Mouse (Mus musculus) CH12.LX (cell line): ENCODE measurements around the gene Camsap2. TPM values are rescaled to one million over a fixed set of nuclear protein-coding genes. Genes with fewer than 3 reads are reported as not detected.

ENCODE experiments used
- DNase-seq: peaks from one replicate; pipeline ENCODE4 v3.0.0-alpha.2; 2013; ENCODE audit errors: extremely low read depth
- H3K27ac ChIP-seq: 2 replicates; pipeline ENCODE4 v1.5.1; 2012; ENCODE audit warnings: low read depth, mild to moderate bottlenecking, control low read depth, moderate library complexity; ENCODE audit not compliant: insufficient read depth
- H3K27me3 ChIP-seq: replicated peaks from 2 replicates; pipeline ENCODE3; 2012; ENCODE audit warnings: inconsistent platforms
- H3K36me3 ChIP-seq, 2 experiments: replicated peaks in 1 of 2; 2 replicates each; pipeline versions ENCODE3 to v1.6.1; 2012; ENCODE audit warnings: inconsistent platforms in 1 of 2, low read length in 1 of 2, mild to moderate bottlenecking in 1 of 2, mixed read lengths in 1 of 2, moderate library complexity in 1 of 2; ENCODE audit not compliant: control insufficient read depth in 1 of 2, insufficient read depth in 1 of 2
- H3K4me1 ChIP-seq, 2 experiments: 2 replicates each; pipeline ENCODE4 v1.6.1; 2012; ENCODE audit warnings: inconsistent platforms in 1 of 2, moderate library complexity in 1 of 2; ENCODE audit not compliant: insufficient read depth in 2 of 2, control insufficient read depth in 1 of 2
- H3K4me2 ChIP-seq: 2 replicates; pipeline ENCODE4 v1.6.1; 2012; ENCODE audit warnings: low read depth, mild to moderate bottlenecking, control low read depth; ENCODE audit not compliant: poor library complexity, insufficient read depth, severe bottlenecking
- H3K4me3 ChIP-seq, 3 experiments: fragments of 150-350 bp in 1 of 3; sonication (generic) in 1 of 3; replicated peaks in 1 of 3; 2 replicates each; pipeline versions ENCODE3 to v1.5.1; 2011 to 2012; ENCODE audit warnings: low read depth in 2 of 3, low read length in 2 of 3, mild to moderate bottlenecking in 2 of 3, moderate library complexity in 2 of 3, control low read depth in 1 of 3, improper control_type of control experiment in 1 of 3, inconsistent platforms in 1 of 3, mixed read lengths in 1 of 3; ENCODE audit not compliant: poor library complexity in 1 of 3
- H3K79me2 ChIP-seq: replicated peaks from 2 replicates; pipeline ENCODE4 v1.6.1; 2012; ENCODE audit warnings: mild to moderate bottlenecking, moderate library complexity; ENCODE audit not compliant: control insufficient read depth, poor library complexity, insufficient read depth, severe bottlenecking; ENCODE audit errors: extremely low read depth
- H3K9ac ChIP-seq: 2 replicates; pipeline ENCODE4 v1.6.1; 2012; ENCODE audit warnings: low read depth, mild to moderate bottlenecking, control low read depth, moderate library complexity; ENCODE audit not compliant: insufficient read depth
- H3K9me3 ChIP-seq: replicated peaks from 2 replicates; pipeline ENCODE3; 2012; ENCODE audit warnings: low read length, inconsistent platforms, mixed read lengths
- CHD1 ChIP-seq: IDR thresholded peaks from 2 replicates; pipeline ENCODE4 v1.6.1; 2012; ENCODE audit warnings: low read depth, low read length, improper control_type of control experiment, inconsistent platforms
- IRF4 ChIP-seq: IDR thresholded peaks from 2 replicates; pipeline ENCODE4 v1.6.1; 2014; ENCODE audit warnings: low read depth, mild to moderate bottlenecking, inconsistent platforms, low read length, improper control_type of control experiment
- JUND ChIP-seq: conservative IDR thresholded peaks from 2 replicates; pipeline ENCODE4 v1.6.1; 2011; ENCODE audit warnings: low read depth, low read length, improper control_type of control experiment
- MAFK ChIP-seq: IDR thresholded peaks from 2 replicates; pipeline ENCODE4 v1.6.1; 2011; ENCODE audit warnings: low read length, improper control_type of control experiment; ENCODE audit not compliant: insufficient replicate concordance
- MXI1 ChIP-seq: IDR thresholded peaks from 2 replicates; pipeline ENCODE4 v1.6.1; 2011; ENCODE audit warnings: mild to moderate bottlenecking, low read depth, low read length, improper control_type of control experiment
- POLR2A ChIP-seq: IDR thresholded peaks from 2 replicates; pipeline ENCODE4 v1.6.1; 2011; ENCODE audit warnings: low read depth, mild to moderate bottlenecking, improper control_type of control experiment, low read length
- POLR2AphosphoS2 ChIP-seq: IDR thresholded peaks from 2 replicates; pipeline ENCODE4 v1.6.1; 2011; ENCODE audit warnings: low read depth, low read length, improper control_type of control experiment
- RAD21 ChIP-seq: IDR thresholded peaks from 2 replicates; pipeline ENCODE4 v1.6.1; 2011; ENCODE audit warnings: low read depth, mild to moderate bottlenecking, low read length, improper control_type of control experiment, moderate library complexity
- TBP ChIP-seq: conservative IDR thresholded peaks from 2 replicates; pipeline ENCODE4 v1.6.1; 2011; ENCODE audit warnings: low read depth, low read length, improper control_type of control experiment
- TCF12 ChIP-seq: IDR thresholded peaks from 2 replicates; pipeline ENCODE4 v1.6.1; 2014; ENCODE audit warnings: low read depth, mild to moderate bottlenecking, inconsistent platforms, low read length, improper control_type of control experiment
- ZKSCAN1 ChIP-seq: IDR thresholded peaks from 2 replicates; pipeline ENCODE4 v1.6.1; 2012; ENCODE audit warnings: low read depth, inconsistent platforms, low read length, improper control_type of control experiment, borderline replicate concordance
- ZNF384 ChIP-seq: IDR thresholded peaks from 2 replicates; pipeline ENCODE4 v1.6.1; 2012; ENCODE audit warnings: low read depth, low read length, improper control_type of control experiment, inconsistent platforms
- dilution Hi-C: fragments of 300-500 bp; cut with MboI; formaldehyde crosslinking; loops from 2 replicates; pipeline ENCODE4 v1.14.3; 2020; ENCODE audit warnings: low sequenced_read_pairs; ENCODE audit not compliant: extremely low pct_unique_long_range_greater_than_20kb, extremely low pct_ligation_motif_present
- in situ Hi-C: fragments of 300-500 bp; cut with MboI; formaldehyde crosslinking; loops from 3 replicates; pipeline ENCODE4 v1.14.3; 2019; ENCODE audit warnings: low sequenced_read_pairs, low pct_ligation_motif_present, low pct_unique_long_range_greater_than_20kb, mixed read lengths
- polyA plus RNA-seq: library from polyadenylated mRNA; unstranded; fragments of >175 nt; gene quantifications from 2 replicates; pipeline ENCODE4 v1.2.1, GENCODE M21; 2012; ENCODE audit warnings: low read depth; ENCODE audit not compliant: insufficient read length
- total RNA-seq, 2 experiments: library from RNA; depleted of rRNA; stranded (reverse); fragments of 300-350 nt in 1 of 2; fragments of >200 nt in 1 of 2; gene quantifications; 2 replicates each; pipeline ENCODE4 v1.2.3; 2012 to 2014

The Camsap2 gene
- total and polyA plus RNA-seq, 3 experiments = 5.6 to 11.3 (median 9.5) TPM

DNA sequence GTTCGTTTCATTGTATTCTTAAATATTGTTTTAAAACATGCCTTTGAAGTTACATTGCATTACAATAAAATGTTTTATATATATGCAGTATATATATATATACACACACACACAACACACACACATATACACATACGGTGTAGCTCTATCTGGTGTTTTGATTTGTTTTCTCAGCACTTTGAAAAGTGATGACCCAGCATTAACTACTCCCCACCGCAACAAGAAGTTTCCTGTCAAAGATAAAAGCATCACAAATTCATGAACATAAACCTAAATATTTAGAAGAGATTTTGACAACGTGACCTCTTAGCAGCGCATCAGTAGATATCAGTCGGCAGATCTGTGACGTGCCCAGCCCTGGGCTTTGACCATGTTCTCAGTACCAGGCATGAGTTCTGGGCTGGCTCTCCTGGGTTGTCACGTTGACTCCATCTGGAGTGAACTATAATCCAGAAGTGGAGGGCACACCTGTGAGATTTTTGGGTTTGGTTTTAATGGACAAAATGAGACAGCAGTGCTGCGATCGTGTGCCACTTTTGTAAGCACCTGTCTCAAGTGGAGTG is 91.3 kb downstream of the Camsap2 start:
- Histone ChIP-seq H3K4me3 (no peak overlapping the region), H3K9ac (no peak overlapping the region), H3K9me3 (peaks cover 2% of the 10 kb centered on the region), H3K27ac (no peak overlapping the region), H3K79me2 (no peaks in the 10 kb centered on the region), H3K36me3 (no peaks in the 10 kb centered on the region), H3K4me1 (peaks cover 31 to 50% of the 10 kb centered on the region in 2 experiments), H3K4me2 (no peak overlapping the region), H3K27me3 (no peaks in the 10 kb centered on the region)
- no peak for TF ChIP-seq JUND
- TF ChIP-seq TBP = no peak
- TF ChIP-seq MAFK = peak; percentile 83
- dilution Hi-C loops (no loop called here), in situ Hi-C loops (no loop called here)
- DNase-seq = no peak

- Histone ChIP-seq H3K36me3 (no peaks in the 10 kb centered on the region), H3K9me3 (no peaks in the 10 kb centered on the region), H3K9ac (no peak overlapping the region), H3K27me3 (no peaks in the 10 kb centered on the region), H3K27ac (no peak overlapping the region), H3K4me2 (no peak overlapping the region), H3K4me1 (peaks cover 31 to 56% of the 10 kb centered on the region in 2 experiments), H3K79me2 (no peaks in the 10 kb centered on the region), H3K4me3 (no peak overlapping the region)
- in situ Hi-C loops (no loop called here), dilution Hi-C loops (no loop called here)
- peak; percentile 43 for DNase-seq
- no peak for TF ChIP-seq MXI1
- no peak for TF ChIP-seq POLR2A
- no peak for TF ChIP-seq POLR2AphosphoS2
- TF ChIP-seq ZNF384 = no peak
Observed at GRCm38 (mm10) chr1:136253472-136253871, 92.4 kb downstream of the Camsap2 start.

GRCm38 (mm10) chr1:136249662-136250061 is 96.2 kb downstream of the Camsap2 start:
- Histone ChIP-seq H3K27ac (no peak overlapping the region), H3K4me1 (peaks cover 15 to 45% of the 10 kb centered on the region in 2 experiments), H3K9me3 (peaks cover 2% of the 10 kb centered on the region), H3K4me3 (no peak overlapping the region), H3K4me2 (no peak overlapping the region; the same call in 1 of the 2 replicates), H3K79me2 (no peaks in the 10 kb centered on the region), H3K36me3 (no peaks in the 10 kb centered on the region), H3K27me3 (no peaks in the 10 kb centered on the region), H3K9ac (no peak overlapping the region)
- DNase-seq = peak; percentile 39
- dilution Hi-C loops = no loop called here
- in situ Hi-C loops = no loop called here
- TF ChIP-seq POLR2AphosphoS2 (no peak), IRF4 (no peak), RAD21 (no peak), POLR2A (no peak), TBP (no peak), MAFK (no peak), CHD1 (no peak), ZNF384 (no peak), ZKSCAN1 (no peak), TCF12 (no peak)
